Mouse (Mus musculus) hindbrain, postnatal 0 days (tissue): ENCODE results near the gene Cmtm8. TPM values are rescaled to one million over a fixed set of nuclear protein-coding genes. Genes with fewer than 3 reads are reported as not detected.

Experiments
- ATAC-seq: fragments of 200-750 bp; cut with Nextera tagmentation; 2 replicates; pipeline ENCODE4 v1.8.0; 2017; ENCODE audit warnings: mild to moderate bottlenecking, moderate TSS enrichment, moderate library complexity
- DNase-seq: peaks from one replicate; pipeline ENCODE4 v3.0.0-alpha.2; 2015; ENCODE audit warnings: low spot score
- H3K27ac ChIP-seq: fragments of 300-500 bp; sonication (generic); 2 replicates; pipeline ENCODE4 v1.5.1; 2014; ENCODE audit warnings: mild to moderate bottlenecking
- H3K27me3 ChIP-seq: fragments of 300-500 bp; sonication (generic); 2 replicates; pipeline ENCODE4 v1.6.1; 2014; ENCODE audit warnings: low read length, mixed read lengths; ENCODE audit not compliant: insufficient read depth
- H3K36me3 ChIP-seq: fragments of 300-500 bp; sonication (generic); 2 replicates; pipeline ENCODE4 v1.6.1; 2014; ENCODE audit warnings: low read length, mixed read lengths; ENCODE audit not compliant: insufficient read depth
- H3K4me1 ChIP-seq: fragments of 300-500 bp; sonication (generic); 2 replicates; pipeline ENCODE4 v1.6.1; 2014; ENCODE audit warnings: antibody characterized with exemption, low read length, mixed read lengths; ENCODE audit not compliant: insufficient read depth
- H3K4me2 ChIP-seq: fragments of 300-500 bp; sonication (generic); 2 replicates; pipeline ENCODE4 v1.6.1; 2014; ENCODE audit warnings: low read depth, mild to moderate bottlenecking, low read length, moderate library complexity, mixed read lengths
- H3K4me3 ChIP-seq: fragments of 300-500 bp; sonication (generic); 2 replicates; pipeline ENCODE4 v1.5.1; 2014; ENCODE audit warnings: low read length
- H3K9ac ChIP-seq: fragments of 300-500 bp; sonication (generic); replicated peaks from 2 replicates; pipeline ENCODE4 v1.6.1; 2014; ENCODE audit warnings: mild to moderate bottlenecking, low read length, moderate library complexity, mixed read lengths
- H3K9me3 ChIP-seq: fragments of 300-500 bp; sonication (generic); 2 replicates; pipeline ENCODE4 v1.6.1; 2016; ENCODE audit warnings: low read length, mixed read lengths
- CTCF ChIP-seq: IDR thresholded peaks from 2 replicates; pipeline ENCODE4 v1.5.1; 2016; ENCODE audit warnings: antibody characterized with exemption, control low read depth, low read depth
- WGBS: fragments of 180-500 bp; shearing (Covaris S2); extraction: QIAGEN DNeasy Blood & Tissue Kit; methylation state at CpG from one replicate; pipeline ENCODE4 v1.1.7; 2014; 5-methylcytosine and 5-hydroxymethylcytosine counted together
- polyA plus RNA-seq: library from polyadenylated mRNA; unstranded; fragments of >200 nt; fragmentation: Nextera tagmentation; extraction: Ambion mirVana; gene quantifications from 2 replicates; pipeline ENCODE4 v1.2.1, GENCODE M21; 2015
- total RNA-seq: library from RNA; depleted of rRNA; stranded (reverse); fragments of >200 nt; gene quantifications from 2 replicates; pipeline ENCODE4 v1.2.3, GENCODE M21; 2014

Gene Cmtm8
- total and polyA plus RNA-seq, 2 experiments from 2014 or later: 5.9 to 6.6 TPM

DNA sequence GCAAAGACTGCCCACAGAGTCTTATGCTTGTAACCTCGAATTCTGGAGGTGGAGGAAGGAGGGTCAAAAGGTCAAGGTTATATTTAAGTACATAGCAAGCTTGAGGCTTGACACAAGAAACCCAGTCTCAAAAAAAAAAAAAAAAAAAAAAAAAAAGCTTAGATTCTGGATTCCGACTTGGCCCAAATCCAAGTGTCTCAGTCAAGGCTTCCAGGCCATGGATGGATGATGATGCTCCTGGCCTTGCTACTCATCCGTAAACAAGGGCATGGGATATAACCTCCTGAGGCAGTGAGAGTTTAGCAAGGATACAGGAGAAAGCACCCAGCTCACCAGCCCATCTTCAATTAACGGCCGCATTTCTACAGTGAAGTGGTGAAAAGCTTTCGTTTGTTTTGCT lies 69.3 kb downstream of the Cmtm8 start:
- TF ChIP-seq CTCF: no peak

GRCm38 (mm10) chr9:114771565-114771964 lies 72.4 kb downstream of the Cmtm8 start:
- Histone ChIP-seq H3K36me3 (no peaks in the 10 kb centered on the region), H3K4me3 (no peak overlapping the region), H3K27ac (no peak overlapping the region), H3K4me2 (no peak overlapping the region), H3K9ac (no peak overlapping the region), H3K4me1 (no peaks in the 10 kb centered on the region; the same call in 1 of the 2 replicates), H3K9me3 (no peaks in the 10 kb centered on the region), H3K27me3 (no peaks in the 10 kb centered on the region)
- WGBS: 82% methylated on average over 7 of the region's 7 CpGs
- ATAC-seq (no peak), DNase-seq (no peak)
- no peak for TF ChIP-seq CTCF

More for the DNA sequence above, 69.3 kb downstream of the Cmtm8 start:
- H3K4me3 ChIP-seq: no peak overlapping the region
- 79% methylated on average over 6 of the region's 6 CpGs for WGBS
- no peaks in the 10 kb centered on the region for H3K36me3 ChIP-seq
- DNase-seq (no peak), ATAC-seq (no peak)
- no peaks in the 10 kb centered on the region for H3K27me3 ChIP-seq
- no peak overlapping the region for H3K4me2 ChIP-seq
- 0 out of 2 replicates have a peak overlapping the region, but pooled peaks have one; percentile 5 for H3K9ac ChIP-seq
- no peaks in the 10 kb centered on the region; the same call in 1 of the 2 replicates for H3K4me1 ChIP-seq
- no peaks in the 10 kb centered on the region for H3K9me3 ChIP-seq
- no peak overlapping the region for H3K27ac ChIP-seq

GRCm38 (mm10) chr9:114770224-114770623 lies 73.7 kb downstream of the Cmtm8 start:
- no peak overlapping the region for H3K4me3 ChIP-seq
- ATAC-seq (no peak), DNase-seq (no peak)
- no peaks in the 10 kb centered on the region for H3K27me3 ChIP-seq
- no peak overlapping the region for H3K4me2 ChIP-seq
- no peak for TF ChIP-seq CTCF
- 87% methylated on average over 4 of the region's 4 CpGs for WGBS
- H3K36me3 ChIP-seq: no peaks in the 10 kb centered on the region
- no peak overlapping the region for H3K9ac ChIP-seq
- H3K27ac ChIP-seq: no peak overlapping the region
- no peaks in the 10 kb centered on the region for H3K9me3 ChIP-seq
- no peaks in the 10 kb centered on the region; the same call in 1 of the 2 replicates for H3K4me1 ChIP-seq

GRCm38 (mm10) chr9:114768066-114768465 lies 75.9 kb downstream of the Cmtm8 start:
- 51% methylated on average over 10 of the region's 10 CpGs for WGBS
- Histone ChIP-seq H3K27ac (no peak overlapping the region), H3K4me1 (no peaks in the 10 kb centered on the region), H3K4me3 (no peak overlapping the region), H3K27me3 (no peaks in the 10 kb centered on the region), H3K4me2 (no peak overlapping the region), H3K9me3 (no peaks in the 10 kb centered on the region), H3K9ac (no peak overlapping the region), H3K36me3 (no peaks in the 10 kb centered on the region)
- ATAC-seq (no peak), DNase-seq (no peak)
- no peak for TF ChIP-seq CTCF

- ATAC-seq (0 out of 2 replicates have a peak, but pooled peaks have one; percentile 14), DNase-seq (no peak)
- no peaks in the 10 kb centered on the region for H3K4me1 ChIP-seq
- no peak overlapping the region for H3K9ac ChIP-seq
- H3K27ac ChIP-seq: no peak overlapping the region
- H3K36me3 ChIP-seq: no peaks in the 10 kb centered on the region
- TF ChIP-seq CTCF: no peak
- H3K27me3 ChIP-seq: no peaks in the 10 kb centered on the region
- no peak overlapping the region for H3K4me3 ChIP-seq
- H3K4me2 ChIP-seq: no peak overlapping the region
- no peaks in the 10 kb centered on the region for H3K9me3 ChIP-seq
- 67% methylated on average over 2 of the region's 2 CpGs for WGBS
Measured at GRCm38 (mm10) chr9:114767507-114767906, 76.4 kb downstream of the Cmtm8 start.

GRCm38 (mm10) chr9:114767030-114767429 lies 76.9 kb downstream of the Cmtm8 start:
- ATAC-seq: peak; percentile 94
- DNase-seq: peak; percentile 90
- no peaks in the 10 kb centered on the region for H3K4me1 ChIP-seq
- H3K4me2 ChIP-seq: no peak overlapping the region
- no peaks in the 10 kb centered on the region for H3K9me3 ChIP-seq
- peak overlapping the region; percentile 41; the same call in 1 of the 2 replicates for H3K27ac ChIP-seq
- H3K27me3 ChIP-seq: no peaks in the 10 kb centered on the region
- TF ChIP-seq CTCF: no peak
- H3K9ac ChIP-seq: no peak overlapping the region
- H3K4me3 ChIP-seq: no peak overlapping the region
- no peaks in the 10 kb centered on the region for H3K36me3 ChIP-seq
- WGBS: 19% methylated on average over 13 of the region's 13 CpGs

DNA sequence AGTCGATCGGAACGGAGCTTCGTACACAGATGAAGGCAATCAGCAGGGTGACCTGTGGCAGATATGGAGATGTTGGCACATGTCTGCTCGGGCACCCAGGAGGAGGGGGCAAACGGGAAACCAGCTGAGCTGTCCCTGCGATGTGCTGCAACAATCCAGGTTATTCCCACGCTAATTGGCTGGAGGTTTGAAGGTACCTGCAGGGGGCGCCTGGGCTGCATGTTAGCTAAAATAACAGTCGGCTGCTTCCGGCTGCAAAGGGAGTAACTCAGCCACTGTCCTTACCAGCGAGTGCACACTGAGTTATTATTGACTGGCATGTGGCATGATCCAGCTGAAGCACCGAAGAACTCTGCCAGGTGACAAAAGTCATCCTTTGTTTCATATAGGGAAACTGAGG lies 80.6 kb downstream of the Cmtm8 start:
- Histone ChIP-seq H3K27me3 (no peaks in the 10 kb centered on the region), H3K4me3 (no peak overlapping the region), H3K9me3 (no peaks in the 10 kb centered on the region), H3K36me3 (no peaks in the 10 kb centered on the region), H3K4me1 (no peaks in the 10 kb centered on the region), H3K9ac (no peak overlapping the region), H3K4me2 (no peak overlapping the region), H3K27ac (no peak overlapping the region)
- ATAC-seq (no peak), DNase-seq (peak; percentile 75)
- WGBS: 53% methylated on average over 13 of the region's 13 CpGs
- peak; percentile 70 for TF ChIP-seq CTCF
